Mouse (Mus musculus) T-helper 1 cell (primary cell): ENCODE measurements at regions not wholly inside any gene's neighbourhood (a gene's known extent, or its start where the extent isn't known, plus 50 kb on each side); places are given as distances from the start of the nearest gene placed in this dataset.

Experiments used
- in situ Hi-C: fragments of 300-600 bp; cut with MboI, MseI; formaldehyde crosslinking; loops from one replicate; pipeline ENCODE4 v1.15.1; 2025; ENCODE audit warnings: high pct_unique_total_duplicates

GRCm38 (mm10) chr1:92341846-92342540, 131.7 kb downstream of the Ndufa10 start:
- in situ Hi-C loops = no loop called here

- in situ Hi-C loops = no loop called here
Measured at GRCm38 (mm10) chr1:92340644-92341043, 133.0 kb downstream of the Ndufa10 start.

DNA sequence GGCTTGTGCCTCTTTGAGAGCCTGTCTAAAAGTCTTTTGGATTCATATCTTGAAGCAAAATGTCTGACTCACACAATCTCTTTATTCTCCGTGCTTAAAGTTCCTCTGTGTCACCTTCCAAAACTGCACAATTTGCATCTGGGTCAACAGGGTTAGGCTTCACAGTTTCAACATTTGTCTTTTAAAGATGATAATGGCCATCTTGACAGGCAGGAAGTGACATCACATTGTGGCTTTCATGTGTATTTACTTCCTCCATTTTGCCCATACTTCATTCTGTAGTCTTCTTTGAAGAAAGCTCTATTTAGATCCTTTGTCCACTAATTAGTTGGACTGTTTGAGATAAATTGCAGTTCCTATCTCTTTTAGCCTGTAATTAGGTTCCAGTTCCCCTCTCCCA, 135.1 kb downstream of the Ndufa10 start:
- in situ Hi-C loops = no loop called here

GRCm38 (mm10) chr1:92337450-92337849, 136.2 kb downstream of the Ndufa10 start:
- in situ Hi-C loops = no loop called here

- in situ Hi-C loops = no loop called here
Measured at GRCm38 (mm10) chr1:92332248-92332584, 136.7 kb upstream of the Hdac4 start.

DNA sequence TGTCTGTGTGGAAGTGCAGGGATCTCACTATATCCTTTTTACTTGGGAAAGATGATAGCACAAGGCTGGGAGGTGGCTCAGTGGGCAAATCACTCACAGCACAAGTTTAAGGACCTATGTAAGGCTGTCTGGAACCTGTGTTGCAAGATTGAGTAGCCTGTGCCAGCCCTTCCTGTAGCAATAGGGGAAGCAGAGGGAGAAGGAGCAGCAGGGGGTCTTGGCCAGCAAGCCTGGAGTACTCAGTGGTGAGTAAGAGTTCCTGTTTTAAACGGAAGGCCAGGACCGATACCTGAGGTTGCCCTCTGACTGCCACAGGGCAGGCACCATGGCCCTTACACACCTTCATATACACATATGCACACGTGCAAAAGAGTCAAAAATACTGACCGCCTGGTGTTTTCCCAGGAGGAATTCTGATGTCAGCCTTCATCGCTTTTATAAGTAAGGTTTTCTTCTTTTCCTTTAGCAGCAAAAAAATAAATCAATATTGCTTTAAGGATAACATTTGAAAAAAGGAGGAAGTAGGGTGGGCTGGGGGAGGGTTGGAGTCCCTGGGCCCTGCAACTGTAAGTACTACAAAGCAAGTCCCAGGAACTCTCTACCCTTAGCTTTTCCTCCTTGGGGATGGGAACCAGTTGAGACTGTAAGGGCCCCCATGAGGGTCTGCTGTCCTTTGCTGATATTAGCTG, 136.2 kb upstream of the Hdac4 start:
- in situ Hi-C loops = no loop called here

DNA sequence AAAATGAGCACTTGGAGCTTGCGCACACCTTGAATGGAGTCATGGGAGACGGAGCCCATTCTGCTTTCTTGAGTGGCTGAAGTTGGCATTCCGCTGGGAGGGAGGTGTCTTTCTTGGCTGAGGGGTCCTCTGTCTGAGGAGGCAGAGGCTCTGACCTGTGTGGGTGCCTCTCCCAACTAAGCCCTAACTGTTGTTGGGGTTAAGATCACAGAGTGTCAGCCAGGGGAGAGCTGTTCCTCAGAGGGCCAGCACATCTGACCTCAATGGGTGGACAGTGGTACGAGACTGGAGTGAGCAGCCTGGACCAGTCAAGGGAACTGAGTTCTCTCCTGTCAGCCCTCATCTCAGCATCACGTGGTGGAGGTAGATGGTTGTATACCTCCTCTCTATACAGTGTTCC, 134.7 kb upstream of the Hdac4 start:
- in situ Hi-C loops = no loop called here

GRCm38 (mm10) chr1:92329491-92329890, 134.0 kb upstream of the Hdac4 start:
- in situ Hi-C loops = no loop called here

DNA sequence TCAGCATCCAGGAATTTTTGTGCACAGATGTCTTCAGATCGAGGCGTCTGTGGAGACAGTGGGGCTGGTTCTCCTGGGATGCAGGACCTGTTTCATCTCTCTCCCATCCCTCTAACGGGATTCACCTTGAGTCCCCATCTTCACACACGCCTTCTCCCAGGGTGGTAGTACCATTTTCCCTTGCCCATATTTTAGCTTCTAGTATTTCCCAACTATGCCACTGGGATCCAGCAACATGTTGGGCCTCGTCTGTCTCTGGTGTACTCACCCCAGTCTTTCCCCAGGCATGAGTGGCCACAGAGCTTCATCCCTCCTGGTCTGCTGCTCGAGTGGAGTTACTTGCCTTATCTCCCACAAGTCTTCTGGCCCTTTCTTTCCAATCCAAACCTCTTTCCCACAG, 131.6 kb upstream of the Hdac4 start:
- in situ Hi-C loops = no loop called here

DNA sequence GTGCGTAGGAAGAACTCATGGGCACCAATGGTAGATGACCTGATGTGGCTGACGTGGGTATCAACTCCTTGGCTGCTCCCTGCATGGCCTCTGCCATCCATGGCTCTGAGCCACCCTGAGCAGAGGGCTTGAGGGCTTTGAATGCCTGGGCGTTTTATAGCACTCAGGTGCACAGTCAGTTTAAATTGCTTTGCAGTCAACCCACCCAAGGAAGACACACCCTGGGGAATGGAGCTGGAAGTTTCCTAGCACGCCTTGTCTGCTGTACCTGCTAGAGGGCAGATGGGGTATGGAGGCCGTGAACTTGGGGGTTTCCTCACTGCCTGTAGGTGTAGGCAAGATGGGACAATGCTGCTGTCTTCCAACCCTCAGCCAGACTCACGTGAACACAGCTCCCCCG, 129.8 kb upstream of the Hdac4 start:
- in situ Hi-C loops = no loop called here

DNA sequence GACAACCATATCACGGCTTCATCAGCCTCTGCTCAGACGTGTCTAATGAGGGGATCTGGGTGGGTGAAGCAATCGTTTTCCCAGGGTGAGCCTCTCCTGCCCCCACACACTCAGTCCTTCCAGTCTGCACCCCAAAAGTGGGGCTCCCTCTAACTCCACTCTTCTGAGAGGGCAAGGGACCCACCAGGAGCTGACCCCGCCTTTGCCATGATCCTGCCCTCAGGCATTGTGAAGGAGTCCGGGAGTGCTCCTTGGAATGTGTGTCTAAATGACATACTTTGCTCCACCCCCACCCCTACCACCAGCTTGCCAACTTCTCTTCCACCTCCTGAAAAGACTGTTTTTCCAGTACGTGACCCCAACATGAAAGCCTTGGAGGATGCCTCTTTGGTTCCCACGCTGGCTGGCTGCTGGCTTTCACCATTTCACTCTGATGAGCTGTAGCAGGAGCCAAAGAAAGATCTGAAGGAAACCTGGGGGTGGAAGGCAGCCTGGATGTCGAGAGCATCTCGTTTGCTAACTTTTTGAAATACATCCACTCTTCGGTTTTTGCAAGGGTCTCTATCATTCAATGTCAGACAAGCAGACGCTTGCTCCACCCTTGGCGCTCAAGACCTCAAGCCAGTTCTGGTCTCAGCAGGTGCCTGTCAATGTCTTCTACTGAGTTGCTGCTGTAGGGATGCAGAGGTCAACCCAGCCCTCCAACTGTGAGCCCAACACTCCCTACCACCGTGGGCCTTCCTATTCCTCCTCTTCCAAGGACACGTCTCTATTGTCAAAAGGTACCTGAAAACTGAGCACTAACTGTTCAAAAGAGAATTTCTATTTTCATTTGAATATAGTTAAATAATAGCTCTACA, 128.8 kb upstream of the Hdac4 start:
- in situ Hi-C loops = no loop called here

DNA sequence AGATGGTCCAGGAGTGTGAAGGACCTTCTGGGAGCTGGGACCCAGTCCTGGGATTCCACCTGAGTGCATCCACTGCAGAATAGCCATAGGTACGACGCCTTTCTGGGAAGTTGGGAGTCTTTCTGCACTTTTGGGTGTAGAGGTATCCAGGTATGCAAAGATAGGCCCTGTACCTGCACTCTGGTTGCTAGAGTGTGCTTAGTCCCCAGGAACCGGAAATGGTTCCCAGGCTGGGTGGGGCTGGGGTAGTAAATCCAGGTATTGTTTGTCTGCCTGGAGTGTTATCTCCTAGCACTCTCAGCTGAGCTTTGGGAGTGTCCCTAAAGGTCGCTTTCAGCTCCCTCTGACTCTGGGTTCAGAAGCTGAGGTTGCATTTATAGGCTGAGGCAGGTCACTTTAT, 121.6 kb upstream of the Hdac4 start:
- in situ Hi-C loops = no loop called here

GRCm38 (mm10) chr1:92316191-92316723, 120.8 kb upstream of the Hdac4 start:
- in situ Hi-C loops = no loop called here

GRCm38 (mm10) chr1:92313001-92313597, 117.6 kb upstream of the Hdac4 start:
- in situ Hi-C loops = no loop called here

DNA sequence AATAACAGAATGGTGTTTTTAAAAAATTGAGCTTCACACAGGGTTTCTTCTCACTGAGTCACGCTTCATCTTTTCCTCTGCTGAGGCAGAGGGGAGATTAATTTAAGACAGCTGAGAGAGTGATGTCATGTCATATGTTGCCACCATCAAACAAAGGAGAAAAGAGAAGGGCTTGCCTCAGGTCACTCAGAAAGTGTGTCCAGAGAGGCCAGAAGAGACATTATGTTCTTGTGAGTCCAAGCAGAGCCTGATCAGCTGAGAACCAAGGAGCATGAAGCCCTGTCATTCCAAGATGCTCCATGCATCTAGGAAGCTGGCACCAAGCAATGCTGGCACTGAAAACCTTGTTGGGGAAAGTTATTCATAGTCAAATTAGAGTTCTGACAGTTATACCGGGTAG, 114.4 kb upstream of the Hdac4 start:
- in situ Hi-C loops = no loop called here

DNA sequence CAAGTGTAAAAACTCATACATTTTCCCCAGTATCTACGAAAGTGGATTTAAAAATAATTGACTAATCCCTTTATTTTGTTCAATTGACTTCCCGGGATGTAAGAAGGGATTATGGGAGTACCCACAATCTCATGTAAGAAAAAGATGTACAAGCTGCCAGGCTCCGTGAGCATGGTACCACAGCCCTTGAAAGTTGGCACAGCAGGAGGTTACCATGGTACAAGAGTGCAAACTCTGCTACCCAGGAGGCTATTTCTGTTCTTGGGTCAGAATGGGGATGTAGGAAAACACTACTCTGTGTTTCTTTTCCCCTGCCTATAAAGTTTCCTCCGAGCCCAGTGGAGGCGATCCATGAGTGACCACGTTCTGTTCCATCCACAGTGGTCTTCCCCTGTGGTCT, 113.9 kb upstream of the Hdac4 start:
- in situ Hi-C loops = no loop called here

DNA sequence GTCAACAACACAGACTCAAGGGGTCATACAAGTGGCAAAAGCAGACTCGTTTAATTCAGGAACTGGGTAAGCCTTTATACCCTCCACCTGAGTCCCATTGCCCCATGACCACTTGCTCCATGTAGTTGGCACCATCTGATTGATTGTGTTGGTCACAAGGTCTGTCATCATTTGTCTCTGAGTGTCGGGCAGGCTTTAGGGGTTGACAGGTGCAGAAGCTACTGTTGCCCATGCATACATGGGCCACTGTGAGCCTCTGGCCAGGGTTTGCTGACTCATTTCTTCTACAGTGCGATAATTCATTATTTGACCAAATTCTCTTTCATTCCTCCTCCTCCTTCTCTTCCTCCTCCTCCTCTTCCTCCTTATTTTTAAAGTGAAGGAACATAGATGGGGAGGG, 113.0 kb upstream of the Hdac4 start:
- in situ Hi-C loops = no loop called here

GRCm38 (mm10) chr1:92306042-92306441, 110.5 kb upstream of the Hdac4 start:
- in situ Hi-C loops = no loop called here

DNA sequence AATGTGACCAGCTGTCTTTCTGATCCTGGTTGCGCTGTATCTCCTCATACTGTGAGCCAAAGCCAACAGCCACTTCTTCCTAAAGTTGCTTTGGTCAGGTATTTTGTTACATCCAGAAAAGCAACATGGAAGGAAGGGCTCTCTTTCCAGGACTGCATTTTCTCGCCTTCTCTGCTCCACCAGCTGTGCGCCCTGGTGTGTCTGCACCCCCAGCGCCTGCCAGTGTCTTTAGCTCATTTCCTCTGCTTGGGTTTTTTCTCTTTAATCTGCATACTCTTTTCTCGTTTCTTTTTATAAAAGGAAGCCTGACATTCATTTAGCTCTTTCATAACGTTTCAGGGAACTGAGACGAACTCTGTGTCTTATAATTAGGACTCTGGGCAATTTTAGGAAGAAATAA, 103.5 kb upstream of the Hdac4 start:
- in situ Hi-C loops = no loop called here

GRCm38 (mm10) chr1:92292681-92293380, 97.3 kb upstream of the Hdac4 start:
- in situ Hi-C loops = no loop called here

GRCm38 (mm10) chr1:92286966-92287342, 91.5 kb upstream of the Hdac4 start:
- in situ Hi-C loops = no loop called here
